Mouse (Mus musculus): Measurements from ENCODE around the gene Gmip. TPM values are rescaled to one million over a fixed set of nuclear protein-coding genes. Genes with fewer than 3 reads are reported as not detected.
A peak's percentile ranks its signal among the peaks of the same experiment; 100 is the strongest.

Gmip gene
- total RNA-seq, 2 experiments from 2014 or later = 59.3 to 62.2 TPM

- ATAC-seq (ENCODE audit: poor library complexity, severe bottlenecking) = no peak
Measured at GRCm38 (mm10) chr8:69802216-69802615, 6.3 kb upstream of the Gmip start.

GRCm38 (mm10) chr8:69803366-69803765 is 5.1 kb upstream of the Gmip start:
- ATAC-seq (ENCODE audit: poor library complexity, severe bottlenecking) = no peak

DNA sequence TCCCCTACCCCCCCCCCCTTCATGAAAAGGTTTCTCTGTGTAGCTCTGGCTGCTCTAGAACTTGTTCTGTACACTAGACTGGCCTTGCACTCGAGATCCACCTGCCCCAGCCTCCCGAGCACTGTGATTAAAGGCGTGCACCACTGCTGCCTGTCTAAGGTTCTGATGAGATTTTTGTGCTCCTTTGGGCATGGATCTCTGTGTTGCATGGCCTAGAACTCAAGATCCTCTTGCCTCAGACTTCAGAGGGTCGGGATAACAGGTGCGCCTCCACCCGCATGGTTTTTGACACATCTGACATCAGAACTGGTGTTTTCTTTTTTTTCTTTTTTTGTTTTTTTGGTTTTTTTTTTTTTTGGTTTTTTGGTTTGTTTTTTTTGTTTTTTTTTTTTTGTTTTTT is 3.9 kb upstream of the Gmip start:
- ATAC-seq (ENCODE audit: poor library complexity, severe bottlenecking) = no peak

DNA sequence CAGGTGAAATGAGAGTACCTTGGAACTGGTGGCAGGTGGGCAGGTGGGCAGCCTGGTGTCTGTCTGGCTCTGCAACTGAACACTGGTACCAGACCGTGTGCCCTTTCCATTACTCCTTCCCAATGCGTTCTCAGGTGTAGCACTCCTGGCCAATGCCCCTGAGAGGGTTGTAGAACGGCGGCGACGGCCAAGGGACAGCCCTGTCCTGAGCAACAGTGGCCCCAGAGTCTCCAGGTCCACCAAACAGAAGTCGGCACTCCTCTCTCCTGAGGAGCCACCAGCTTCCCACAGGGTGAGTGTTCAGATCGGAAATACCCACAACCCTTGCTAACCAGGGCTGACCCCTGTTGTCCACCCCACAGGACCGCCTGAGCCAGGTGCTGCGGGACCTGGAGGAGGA is 3.4 kb upstream of the Gmip start:
- ATAC-seq (ENCODE audit: poor library complexity, severe bottlenecking) = no peak

DNA sequence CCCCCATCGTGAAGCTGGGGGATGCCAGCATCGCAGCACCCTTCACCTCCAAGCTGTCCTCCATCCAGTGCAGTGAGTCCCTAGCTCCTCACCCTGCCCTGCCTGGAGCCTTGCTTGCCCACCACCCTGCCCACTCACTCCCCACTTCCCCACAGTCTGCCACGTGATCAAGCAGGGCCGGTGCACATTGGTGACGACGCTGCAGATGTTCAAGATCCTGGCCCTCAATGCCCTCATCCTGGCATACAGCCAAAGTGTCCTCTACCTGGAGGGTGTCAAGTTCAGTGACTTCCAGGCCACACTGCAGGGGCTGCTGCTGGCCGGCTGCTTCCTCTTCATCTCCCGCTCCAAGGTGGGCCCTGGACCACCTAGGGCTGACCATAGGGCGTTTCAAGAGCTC is 3.0 kb upstream of the Gmip start:
- no peak for ATAC-seq (ENCODE audit: poor library complexity, severe bottlenecking)

- ATAC-seq (ENCODE audit: poor library complexity, severe bottlenecking) = no peak
Measured at GRCm38 (mm10) chr8:69807236-69807635, 1.2 kb upstream of the Gmip start.

DNA sequence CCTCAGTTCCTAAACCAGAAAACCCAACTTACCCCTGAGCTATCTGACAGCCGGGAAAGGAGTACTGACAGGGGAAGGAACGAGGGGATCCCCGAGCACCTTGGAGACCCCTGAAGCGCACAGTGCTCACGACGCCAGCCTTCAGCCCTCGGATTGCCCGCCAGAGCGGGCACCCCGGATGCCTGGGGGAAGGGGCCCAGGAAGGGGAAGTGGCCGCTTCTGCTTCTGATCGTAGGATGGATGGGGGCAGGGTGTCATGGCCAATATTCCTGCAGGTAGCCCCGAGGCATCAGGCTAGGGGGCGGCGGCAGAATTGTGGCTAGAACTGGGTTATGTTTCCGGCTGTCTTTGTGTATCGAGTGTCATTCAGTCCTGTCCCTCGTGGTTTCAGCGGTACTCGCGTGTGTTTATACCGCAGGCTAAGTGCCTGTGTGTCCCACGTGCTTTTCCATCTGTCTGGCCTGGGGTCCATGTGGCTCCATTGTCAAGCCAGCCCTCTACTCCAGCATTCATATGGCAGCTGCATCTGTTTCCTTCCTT is 455 bp downstream of the Gmip start:
- peak; percentile 81 for ATAC-seq (ENCODE audit: poor library complexity, severe bottlenecking)

GRCm38 (mm10) chr8:69809820-69810219 is 1.3 kb downstream of the Gmip start:
- ATAC-seq (ENCODE audit: poor library complexity, severe bottlenecking) = no peak

DNA sequence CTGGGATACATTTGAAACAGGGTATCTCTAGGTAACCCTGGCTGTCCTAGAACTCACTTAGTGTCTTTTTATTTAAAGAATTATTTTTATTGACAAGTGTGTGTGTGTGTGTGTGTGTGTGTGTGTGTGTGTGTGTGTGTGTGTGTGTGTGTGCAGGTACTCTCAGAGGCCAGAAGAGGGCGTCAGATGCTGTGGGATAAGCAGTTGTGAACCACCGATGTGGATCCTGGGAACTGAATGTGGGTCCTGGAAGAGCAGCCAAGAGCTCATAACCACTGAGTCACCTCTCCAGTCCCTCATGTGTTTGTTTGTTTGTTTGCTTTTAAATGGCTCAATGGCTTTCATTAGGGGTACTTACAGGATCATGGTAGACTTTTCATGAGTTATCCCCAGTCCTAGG is 6.4 kb downstream of the Gmip start:
- no peak for ATAC-seq (ENCODE audit: poor library complexity, severe bottlenecking)

DNA sequence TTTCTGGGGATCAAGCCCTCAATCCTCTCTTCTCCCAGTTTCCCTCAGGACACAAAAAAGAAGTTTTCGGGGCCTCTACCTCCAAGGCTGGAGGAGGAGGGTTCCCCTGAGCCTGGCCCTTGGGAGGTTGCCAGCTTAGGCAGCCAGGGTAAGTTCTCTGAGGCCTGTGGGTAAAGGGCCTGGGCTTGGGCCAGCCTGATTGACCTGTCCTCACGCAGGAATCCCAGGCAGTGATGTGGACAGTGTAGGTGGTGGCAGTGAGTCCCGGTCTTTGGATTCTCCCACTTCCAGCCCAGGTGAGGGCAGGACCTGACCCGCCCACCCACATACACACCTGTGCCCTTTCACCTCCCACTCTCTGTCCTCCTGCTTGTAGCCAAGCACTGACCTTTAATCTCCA is 6.9 kb downstream of the Gmip start:
- ATAC-seq (ENCODE audit: poor library complexity, severe bottlenecking) = no peak

DNA sequence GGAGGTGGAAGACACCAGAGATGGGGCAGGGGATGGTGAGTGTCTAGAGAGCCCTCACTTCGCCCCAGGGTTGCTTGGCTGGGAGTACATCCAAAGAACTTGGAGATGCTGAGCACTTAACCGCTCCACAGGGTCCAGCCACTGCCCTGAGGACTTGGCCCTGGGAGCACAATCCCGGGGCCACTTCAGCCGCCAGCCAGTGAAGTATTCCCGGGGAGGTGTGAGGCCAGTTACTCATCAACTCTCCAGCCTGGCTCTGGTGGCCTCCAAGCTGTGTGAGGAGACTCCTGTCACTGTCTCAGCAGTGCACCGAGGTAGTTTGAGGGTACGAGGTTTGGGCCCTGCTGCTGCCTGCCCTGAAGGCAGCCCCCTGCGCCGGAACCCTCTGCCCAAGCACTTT is 12.0 kb downstream of the Gmip start:
- no peak for ATAC-seq (ENCODE audit: poor library complexity, severe bottlenecking)

GRCm38 (mm10) chr8:69821971-69822385 is 13.5 kb downstream of the Gmip start:
- no peak for ATAC-seq (ENCODE audit: poor library complexity, severe bottlenecking)

GRCm38 (mm10) chr8:69822386-69823191 is 14.1 kb downstream of the Gmip start, which contains the start of gene Lpar2:
Lpar2 (plus strand) TSS chr8:69822429.
- peak; percentile 55 for ATAC-seq (ENCODE audit: poor library complexity, severe bottlenecking)

- ATAC-seq (ENCODE audit: poor library complexity, severe bottlenecking) = no peak
Measured at GRCm38 (mm10) chr8:69826371-69826770, 17.9 kb downstream of the Gmip start.

GRCm38 (mm10) chr8:69832298-69832853 is 23.9 kb downstream of the Gmip start, which contains the start of gene Pbx4:
Pbx4 (plus strand) TSS chr8:69832491.
- ATAC-seq (ENCODE audit: poor library complexity, severe bottlenecking) = peak; percentile 93

DNA sequence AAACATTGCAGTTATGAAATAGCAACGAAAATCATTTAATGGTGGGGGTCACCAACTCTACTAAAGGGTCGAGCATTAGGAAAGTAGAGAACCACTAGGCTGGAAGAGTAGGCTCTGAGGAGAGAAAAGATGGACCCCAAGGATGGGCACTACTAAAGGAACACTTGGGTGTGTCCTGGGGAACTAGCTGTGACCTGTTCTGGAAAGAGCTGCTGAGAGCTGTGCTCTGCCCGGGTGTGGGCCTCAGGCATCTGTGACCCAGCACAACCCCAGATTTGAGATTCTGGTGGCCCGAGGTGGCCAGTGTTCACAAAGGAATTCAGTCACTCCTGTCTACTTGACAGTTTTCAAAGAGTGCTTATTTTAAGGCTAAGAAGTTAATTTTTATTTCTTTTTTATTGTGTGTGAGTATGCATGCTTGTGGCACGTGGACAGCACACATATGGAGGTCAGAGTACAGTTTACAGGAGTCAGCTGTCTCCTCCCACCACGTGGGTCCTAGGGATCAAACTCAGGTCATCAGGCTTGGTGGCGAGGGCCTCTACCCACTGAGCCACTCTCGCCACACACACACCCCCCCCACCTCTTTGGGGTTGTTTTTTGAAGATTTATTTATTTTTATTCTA is 28.7 kb downstream of the Gmip start:
- ATAC-seq (ENCODE audit: poor library complexity, severe bottlenecking) = no peak

DNA sequence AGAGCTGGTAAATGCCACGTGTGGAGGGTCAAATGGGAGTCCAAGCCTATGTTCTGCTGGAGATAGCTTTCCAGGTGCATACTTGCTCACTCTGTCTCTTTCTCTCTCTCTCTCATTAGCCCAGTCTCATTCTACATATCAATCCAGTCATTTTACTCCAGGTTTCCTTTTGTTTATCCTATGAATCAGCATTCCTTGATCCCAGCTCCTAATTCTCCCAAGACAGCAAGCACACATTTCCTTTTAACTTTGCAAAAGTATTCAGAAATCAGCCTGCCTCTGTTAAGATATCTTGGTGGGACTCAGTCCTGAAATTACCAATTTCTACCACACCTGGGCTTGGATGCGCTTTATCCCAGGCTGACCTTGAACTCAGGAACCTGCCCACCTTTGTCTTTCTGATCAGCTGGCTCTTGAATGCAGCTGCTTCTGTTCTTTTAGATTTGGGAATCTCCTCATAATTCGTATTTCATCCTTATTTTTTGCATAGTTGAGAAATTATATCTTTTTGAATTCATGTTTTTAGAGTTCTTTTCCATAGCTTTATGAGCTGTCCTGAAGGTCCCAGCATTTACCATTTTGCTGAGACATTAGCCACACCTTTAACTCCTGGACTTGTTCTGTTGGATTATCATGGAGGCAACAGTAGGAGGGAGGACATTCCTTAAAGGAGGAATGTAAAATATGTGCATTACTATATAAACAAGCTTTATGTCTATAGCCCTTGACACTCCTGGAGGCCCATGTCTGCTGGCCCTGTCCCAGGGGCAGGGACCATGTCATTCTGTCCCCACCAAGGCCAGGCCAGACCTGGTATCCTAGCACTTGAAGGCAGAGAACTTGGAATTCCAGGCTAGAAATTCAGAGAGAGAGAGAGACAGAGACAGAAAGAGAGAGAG is 38.9 kb downstream of the Gmip start:
- no peak for ATAC-seq (ENCODE audit: poor library complexity, severe bottlenecking)

DNA sequence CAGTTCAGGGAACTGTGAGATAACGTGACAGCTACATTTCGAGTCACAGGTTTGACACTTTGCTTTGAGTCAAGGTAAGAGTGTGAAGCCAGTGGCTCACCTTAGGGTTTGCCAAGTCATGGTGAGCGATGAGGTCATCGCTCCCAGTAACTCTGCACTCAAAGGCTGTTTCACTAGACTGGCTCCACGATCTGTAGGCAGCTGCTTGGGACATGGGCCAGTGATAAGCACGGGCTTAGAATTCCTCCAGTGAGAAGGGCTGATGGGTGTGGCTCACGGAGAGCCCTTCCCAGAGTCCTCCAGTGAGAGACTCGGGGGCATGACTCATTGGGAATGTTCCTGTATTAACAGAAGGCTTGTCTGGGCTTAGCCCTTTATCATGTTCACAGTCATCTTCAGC is 40.5 kb downstream of the Gmip start:
- ATAC-seq (ENCODE audit: poor library complexity, severe bottlenecking) = no peak

- peak; percentile 71 for ATAC-seq (ENCODE audit: poor library complexity, severe bottlenecking)
Measured at GRCm38 (mm10) chr8:69849899-69850298, 41.4 kb downstream of the Gmip start.

DNA sequence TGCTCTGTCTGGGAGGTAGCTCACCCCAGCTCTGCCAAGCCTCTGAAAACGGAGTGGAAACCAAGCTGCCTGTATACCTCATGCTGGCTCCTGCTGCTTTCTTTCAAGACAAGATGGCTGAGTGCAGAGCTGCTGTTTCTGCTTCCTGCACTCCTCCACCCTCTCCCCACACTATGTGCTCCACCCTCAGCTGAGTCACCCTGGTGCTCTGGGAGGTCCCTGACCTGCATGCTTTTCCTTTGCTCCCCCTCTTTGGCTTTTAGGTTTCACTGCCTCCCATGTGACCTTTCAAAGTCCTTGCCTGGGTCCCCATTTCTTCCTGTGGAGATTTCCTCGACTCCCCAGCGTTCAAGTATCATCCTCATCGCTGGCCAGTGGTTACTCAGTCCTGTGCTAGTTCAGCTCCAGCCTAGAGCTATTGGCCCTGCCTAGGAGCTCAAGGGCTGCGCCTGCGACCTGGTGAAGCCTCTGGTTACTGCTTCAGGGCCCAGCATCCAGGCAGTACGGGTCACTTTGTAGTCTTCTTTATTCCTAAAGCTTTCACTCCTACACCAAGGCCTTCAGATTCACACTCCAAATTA is 42.5 kb downstream of the Gmip start:
- no peak for ATAC-seq (ENCODE audit: poor library complexity, severe bottlenecking)

Measured in megakaryocyte, adult 5-6 weeks (primary cell).